Mouse (Mus musculus) cerebellum, postnatal 4 days (tissue): Measurements from ENCODE around the gene Vamp5.

Source experiments
- DNase-seq, 2 experiments: peaks; one replicate each; pipeline ENCODE4 v3.0.0; 2022; ENCODE audit warnings: low spot score in 2 of 2, mixed read lengths in 1 of 2

The Vamp5 gene

DNA sequence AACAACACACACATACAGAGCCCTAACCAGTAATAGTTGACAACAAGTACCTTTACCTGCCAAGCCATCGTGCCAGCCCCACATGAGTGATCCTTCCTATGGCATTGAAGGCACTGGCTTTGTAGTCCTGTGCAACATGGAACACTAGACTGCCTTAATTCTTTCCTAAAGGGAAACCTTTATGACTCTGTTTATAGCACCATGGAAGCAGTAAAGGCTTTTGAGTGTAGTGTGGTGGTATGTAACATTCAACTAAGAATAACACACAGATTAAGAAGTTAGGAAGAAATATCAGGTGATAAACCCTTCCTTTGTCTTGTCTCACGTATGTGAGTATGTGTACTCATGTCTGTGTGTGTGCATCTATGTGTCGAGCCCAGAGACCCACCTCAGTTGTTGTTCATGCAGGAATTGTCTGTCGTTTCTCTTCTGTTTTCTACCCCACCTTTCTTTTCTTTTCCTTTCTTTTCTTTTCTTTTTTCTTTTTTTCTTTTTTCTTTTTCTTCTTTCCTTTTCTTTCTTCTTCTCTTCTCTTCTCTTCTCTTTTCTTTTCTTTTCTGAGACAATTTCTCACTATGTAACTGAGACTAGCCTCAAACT lies 13.3 kb downstream of the Vamp5 start, which contains the start of gene Rnf181:
Rnf181 (minus strand) TSS at position 113 of the 600 bp plus-strand sequence.
- no peak for DNase-seq

DNA sequence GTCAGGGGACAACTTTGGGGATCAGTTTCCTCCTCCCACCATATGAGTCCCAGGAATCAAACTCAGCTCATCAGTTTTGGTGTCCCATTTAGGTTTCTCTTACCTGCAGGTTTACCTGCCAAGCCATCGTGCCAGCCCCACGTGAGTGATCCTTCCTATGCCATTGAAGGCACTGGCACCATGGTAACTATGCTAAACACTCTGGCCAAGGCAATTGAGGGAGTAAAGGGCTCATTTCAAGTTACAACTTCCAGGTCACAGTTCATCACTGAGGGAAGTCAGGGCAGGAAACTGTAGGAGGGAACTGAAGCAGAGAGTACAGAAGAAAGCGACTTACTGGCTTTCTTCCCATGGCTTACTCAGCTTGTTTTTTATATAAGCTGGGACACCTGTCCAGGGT lies 14.0 kb downstream of the Vamp5 start:
- DNase-seq, result no peak

DNA sequence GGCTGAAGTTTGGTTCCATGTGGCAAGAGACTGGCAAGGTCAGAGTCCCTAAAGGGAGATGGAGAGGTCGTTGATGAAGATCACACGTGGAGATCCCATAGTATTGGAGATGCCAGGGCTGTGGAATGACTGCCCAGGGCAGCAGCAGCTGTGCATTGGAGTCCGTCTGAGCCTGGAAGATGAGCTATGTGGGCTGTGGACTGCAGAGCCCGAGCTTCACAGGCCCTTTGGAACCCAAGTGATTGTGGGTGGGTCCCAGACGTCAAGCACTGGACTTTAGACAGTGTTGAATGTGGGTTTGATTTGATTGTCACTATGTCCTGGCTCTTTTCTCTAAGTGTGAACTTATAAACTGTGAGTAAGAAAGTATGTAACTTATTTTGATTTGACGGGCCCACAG lies 15.3 kb downstream of the Vamp5 start:
- DNase-seq, result no peak

DNA sequence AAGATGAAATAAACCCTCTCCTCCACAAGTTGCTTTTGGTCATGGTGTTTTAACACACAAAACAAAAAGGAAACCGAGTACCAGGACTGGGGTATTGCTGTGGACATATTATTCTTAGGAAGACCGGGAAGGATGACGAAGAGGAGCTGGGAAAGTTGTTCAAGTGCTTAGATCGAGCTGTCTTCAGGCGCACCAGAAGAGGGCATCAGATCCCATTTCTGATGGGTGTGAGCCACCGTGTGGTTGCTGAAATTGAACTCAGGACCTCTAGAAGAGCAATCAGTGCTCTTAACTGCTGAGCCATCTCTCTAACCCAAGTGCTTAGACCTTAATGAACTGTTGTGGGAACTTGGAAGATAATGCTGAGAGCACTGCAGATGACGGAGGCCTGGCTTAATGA lies 16.3 kb downstream of the Vamp5 start:
- DNase-seq, result no peak

DNA sequence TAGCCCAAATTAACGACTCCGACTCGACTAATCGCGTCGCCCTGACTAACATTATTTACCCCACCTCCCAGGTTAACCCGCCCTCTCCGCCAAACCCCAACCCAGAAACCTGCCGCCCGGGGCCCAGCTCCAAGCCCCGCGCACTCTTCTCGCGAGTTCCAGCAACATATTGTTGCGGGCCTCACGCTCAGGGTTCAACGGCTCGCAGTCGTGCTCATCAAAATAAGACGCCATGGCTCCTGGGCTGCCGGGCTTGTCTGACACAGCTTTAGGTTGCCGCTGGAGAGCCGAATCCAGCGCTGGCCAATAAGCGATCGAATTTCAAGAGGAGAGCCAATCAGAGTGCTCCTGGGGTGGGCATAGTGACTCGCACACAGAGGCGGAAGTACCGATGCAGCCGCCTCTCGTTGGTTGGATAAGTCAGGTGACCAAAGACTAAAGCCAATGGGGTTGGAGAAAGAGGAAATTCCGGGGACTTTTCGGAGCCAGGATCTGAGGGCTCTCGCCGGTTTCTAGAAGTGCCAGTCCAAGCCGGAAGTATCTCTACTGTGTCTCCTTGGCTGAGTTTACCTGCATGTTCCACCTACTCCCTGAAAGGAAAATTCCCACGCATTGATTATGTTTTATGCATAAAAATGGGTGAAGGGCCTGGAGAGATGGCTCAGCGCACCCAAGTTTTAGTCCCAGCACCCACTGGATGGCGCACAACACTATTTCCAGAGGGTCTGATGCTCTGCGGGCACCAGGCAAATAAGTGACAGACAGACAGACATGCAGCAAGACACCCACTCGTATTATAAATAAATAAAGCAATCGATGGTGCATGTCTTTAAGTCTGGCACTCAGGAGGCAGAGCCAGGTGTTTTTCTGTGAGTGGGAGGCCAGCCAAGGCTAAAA lies 17.9 kb downstream of the Vamp5 start:
- DNase-seq, result peak; percentile 82 to 94

DNA sequence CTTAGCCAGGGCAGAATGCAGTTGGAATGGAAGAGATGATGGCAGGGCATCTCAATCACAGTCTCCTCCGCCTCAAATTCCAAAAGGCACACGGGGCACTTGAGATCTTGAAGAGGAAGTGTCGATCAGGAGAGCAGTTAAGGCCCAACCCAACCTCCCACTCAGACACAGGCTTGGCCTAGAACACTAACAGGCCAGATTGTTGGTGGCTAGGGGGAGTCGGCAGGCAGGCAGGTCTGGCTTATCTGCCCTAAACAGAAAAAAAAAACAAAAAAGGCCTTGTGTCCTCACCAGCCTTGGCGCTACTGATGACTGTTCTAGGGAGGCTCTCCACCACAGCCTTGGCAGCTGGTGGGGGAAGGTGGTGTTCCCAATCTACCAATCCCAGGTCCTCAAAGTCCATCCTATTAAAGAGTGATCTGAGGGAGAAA lies 19.1 kb downstream of the Vamp5 start:
- DNase-seq, result no peak

DNA sequence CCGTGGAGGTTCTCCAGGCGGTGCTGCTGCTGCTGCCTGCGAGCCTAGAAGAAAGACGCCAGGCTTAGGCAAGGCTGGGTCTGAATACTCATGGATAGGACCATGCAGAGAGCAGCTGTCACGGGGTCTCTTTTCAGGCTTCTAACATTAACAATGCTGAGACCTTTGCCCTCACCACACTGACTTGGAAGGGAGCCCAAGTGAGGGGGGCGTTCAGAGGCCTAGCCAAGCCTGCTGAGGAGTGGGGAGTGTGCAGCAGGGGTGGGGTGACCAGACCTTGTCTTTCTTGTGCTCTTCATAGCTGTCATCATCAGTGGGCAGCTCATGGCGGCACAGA lies 19.7 kb downstream of the Vamp5 start:
- DNase-seq, result no peak

DNA sequence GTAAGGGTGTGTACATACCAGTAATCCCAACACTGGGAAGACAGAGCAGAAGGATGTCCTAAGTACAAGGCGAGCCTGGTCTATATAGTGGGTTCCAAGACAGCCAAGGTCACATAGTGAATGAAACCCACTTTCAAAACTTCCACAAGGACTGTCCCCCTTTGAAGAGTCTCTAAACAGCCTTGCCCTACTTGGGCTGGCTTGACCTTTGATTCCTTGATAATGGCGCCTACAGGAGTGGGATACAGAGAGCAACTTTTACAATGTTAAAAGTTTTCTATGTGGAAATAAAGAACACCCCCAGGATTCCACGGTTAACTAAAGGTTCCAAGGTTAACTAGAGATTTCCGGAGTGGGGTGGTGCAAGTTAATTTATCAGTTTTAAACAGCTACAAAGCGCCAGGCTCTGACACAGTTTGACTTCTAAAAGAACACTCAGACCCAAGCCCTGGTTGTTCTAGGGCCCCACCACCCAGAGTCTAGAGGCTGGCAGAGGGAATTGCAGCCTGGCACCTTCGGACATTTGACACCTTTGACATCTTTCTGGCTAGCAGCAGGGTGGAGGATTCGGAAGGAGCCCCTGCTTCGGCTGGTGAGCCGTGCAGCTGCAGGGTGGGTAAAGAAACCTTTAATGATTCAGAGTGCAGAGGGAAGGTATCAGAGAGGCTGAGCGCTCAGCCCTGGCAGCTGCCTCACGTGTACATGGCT lies 20.2 kb downstream of the Vamp5 start:
- DNase-seq, result no peak

DNA sequence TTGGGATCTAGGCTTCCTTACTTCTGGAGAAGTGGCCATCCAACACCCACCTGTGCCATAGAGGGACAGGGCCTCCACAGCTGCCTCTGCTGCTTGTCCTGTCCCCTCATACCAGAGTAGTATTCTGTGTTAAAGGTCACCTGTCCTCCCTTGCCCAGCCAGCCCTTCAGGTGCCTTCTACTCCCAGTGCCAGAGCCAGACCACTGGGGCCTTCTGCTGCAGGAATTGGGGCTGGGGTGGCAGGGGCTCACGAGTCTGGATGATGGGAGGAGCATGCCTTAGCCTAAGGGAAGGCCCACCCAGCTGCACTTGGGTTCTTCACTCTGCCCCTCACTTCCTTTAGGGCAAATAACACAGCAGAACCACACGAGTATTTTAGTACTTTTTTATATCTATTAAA lies 20.9 kb downstream of the Vamp5 start:
- DNase-seq, result no peak

DNA sequence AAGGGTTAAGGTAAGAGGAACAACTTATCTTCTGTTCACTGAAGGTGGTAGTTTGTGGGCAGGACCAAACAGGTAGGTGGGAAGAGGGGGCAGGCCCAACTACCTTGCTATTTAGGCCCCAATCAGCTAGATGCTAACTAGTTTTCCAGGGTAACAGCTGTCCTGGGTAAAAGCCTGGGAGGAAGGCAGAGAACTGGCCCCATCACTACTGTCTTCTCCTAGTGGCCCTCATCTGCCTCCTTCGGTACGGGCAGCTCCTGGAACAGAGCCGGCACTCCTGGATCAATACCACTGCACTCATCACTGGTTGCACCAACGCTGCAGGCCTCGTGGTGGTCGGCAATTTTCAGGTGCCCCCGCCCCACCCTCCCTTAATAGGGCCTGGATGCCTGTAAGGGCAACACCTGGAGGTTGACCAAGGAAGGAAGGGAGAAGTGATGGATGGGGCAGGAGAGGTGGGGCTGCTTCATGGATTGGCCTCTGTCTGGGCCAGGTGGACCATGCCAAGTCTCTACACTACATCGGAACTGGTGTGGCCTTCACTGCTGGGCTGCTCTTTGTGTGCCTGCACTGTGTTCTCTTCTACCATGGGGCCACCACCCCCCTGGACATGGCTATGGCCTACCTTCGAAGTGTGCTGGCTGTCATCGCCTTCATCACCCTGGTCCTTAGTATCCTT lies 22.0 kb downstream of the Vamp5 start:
- DNase-seq, result no peak

DNA sequence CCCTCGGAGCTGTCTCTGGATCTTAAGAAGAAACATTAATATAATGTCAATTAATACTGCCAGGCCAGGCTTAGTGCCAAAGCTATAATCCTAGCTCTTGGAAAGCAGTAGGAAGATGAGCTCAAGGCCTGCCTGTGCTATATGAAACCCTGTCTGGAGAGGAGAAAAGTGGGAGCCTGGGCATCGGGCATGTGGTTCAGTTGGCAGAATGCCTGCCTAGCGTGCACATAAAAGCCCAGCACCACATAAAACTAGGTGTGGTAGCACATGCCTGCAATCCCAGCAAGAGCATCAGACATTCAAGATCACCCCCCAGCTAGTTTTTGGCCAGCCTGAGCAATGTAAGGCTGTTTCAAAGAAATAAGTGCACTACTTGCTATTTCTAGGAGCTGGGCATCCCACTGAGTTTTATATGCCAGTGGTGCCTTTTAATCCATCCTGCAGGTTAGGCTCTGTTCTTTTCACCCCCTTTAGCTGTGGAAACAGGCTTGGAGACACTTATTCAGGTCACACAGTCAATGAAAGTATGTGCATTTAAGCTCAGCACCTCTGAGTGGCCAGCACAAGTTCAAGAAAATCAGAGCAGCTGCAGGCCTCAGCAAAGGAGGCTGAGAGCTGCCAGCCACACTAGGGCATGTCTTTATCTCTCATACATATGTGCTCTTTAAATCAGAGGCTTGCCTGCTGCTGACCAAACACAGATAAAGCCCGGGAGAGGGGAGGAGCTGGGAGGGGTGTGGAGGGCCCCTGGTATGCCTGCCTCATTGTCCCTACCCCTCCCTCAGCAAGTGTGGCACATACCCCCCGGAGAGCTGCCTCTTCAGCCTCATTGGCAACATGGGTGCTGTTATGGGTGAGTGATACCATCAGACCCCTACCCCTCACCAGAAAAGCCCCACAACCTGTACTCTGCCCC lies 22.8 kb downstream of the Vamp5 start:
- no peak for DNase-seq

DNA sequence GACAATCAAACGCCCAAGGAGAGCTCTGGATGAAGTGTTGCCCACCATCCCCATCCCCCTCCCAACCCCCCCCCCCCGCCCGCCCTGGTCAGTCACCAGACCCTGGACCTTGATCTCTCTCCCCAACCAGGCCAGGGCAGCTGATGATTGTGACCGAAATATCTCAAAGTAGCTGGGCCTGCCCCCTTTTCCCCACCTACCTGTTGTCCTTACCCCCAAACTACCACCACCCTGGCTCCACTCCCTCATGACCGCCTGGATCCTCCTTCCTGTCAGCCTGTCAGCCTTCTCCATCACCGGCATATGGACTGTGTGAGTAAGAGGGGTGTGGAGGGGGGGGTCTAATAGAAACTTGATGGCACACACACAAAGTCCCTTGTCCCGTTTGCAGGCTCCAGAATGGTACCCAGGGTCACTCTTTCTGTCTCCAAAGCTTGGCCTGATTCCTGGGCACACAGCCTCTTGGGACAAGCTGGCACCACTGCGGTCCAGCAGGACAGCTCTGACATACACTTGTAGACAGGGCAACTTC lies 24.2 kb downstream of the Vamp5 start:
- DNase-seq, result no peak

DNA sequence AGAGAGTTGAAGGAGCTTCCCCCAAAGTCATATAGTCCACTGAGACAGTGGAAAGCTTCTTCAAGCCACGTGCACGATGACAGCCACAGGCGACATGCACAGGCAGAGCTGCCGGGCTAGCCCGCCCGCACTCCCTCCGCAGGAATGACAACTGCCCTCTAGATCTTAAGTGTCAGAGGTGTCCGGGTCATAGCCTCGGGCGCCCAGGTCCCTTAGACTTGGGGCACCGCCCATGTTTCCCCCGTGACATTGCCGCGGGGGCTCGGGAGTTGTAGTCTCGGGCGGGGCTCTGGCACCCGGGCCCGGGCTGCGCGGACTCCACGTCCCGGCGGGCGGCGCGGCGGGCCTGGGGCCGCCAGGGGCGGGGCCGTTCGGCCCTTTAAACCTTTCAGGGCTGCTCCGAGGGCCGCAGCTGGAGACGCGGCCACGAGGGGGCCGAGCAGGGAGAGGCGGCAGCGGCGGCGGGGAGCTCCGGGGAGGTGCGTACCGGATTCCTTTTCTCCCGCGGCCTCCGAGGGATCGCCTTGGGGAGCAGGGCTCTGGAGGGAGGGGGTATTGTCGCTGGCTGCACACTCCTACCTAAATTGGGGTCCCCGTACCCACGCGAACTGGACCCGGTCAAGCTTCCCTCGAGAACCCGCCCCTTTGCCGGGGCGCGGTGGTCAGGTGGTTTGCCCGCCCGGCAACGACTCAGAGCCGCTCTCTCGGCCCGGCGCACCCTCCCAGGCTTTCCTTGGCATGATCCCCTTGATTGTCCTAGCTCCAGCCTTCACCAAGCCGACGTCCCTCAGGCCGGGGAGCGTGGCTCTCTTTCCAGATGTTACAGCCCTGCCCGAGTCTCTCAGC lies 25.0 kb downstream of the Vamp5 start, which contains the start of gene Tmem150a:
Tmem150a (plus strand) TSS at position 382 of the 846 bp plus-strand sequence.
- DNase-seq, result peak; percentile 62 to 70

DNA sequence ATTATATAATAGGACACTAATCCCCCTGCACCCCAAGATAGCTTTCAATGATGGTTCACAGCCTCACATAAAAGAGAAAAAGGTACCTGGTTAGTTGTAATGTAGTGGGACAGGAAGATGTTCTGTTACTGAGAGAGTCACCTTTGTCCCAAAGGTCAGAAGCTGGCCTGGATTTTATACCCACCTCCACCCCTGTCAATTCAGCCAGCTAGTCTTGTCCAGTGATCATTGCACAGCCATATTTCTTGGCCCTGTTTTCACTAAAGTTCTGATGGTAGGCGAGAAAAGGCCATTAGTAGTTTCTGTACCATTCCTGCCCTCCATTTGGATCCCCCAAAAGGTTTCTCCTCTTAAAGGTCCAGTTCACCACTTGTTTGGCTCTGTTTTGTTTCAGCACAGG lies 26.2 kb downstream of the Vamp5 start:
- DNase-seq, result no peak

DNA sequence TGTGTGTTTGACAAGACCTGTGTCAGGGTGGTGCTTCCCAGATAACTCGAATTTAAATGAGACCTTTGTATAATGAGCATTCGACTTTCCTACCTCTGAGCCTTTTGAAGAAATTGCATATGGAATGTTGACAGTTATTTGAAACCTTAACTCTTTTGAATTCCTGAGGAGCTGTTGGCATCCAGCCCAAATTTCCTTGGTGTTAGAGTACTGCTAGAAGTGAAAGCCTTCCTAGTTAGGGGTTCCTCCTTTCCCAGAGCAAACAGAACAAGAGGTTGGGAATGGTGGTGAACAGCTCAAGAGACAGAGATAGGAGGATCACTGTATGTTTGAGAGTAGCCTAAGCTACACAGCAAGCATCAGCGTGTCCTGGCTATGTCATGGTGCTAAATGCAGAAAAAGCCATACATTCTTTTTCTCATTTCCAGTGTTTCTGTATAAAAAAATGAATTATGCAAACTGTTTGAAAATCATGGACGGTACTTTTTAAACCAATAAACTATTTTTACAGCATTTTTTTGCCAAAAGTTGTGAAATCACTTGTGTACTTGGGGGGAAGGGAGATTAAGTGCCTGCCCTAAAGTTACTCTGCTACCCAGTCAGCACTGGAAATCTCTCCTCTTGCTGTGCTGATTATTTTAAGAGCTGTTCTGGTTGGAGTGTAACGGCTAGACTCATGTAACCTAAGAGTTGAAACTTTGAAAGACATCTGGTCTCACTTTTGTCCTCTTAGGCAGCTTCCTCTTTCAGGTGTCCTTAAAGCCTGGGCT lies 27.4 kb downstream of the Vamp5 start:
- DNase-seq, result no peak

DNA sequence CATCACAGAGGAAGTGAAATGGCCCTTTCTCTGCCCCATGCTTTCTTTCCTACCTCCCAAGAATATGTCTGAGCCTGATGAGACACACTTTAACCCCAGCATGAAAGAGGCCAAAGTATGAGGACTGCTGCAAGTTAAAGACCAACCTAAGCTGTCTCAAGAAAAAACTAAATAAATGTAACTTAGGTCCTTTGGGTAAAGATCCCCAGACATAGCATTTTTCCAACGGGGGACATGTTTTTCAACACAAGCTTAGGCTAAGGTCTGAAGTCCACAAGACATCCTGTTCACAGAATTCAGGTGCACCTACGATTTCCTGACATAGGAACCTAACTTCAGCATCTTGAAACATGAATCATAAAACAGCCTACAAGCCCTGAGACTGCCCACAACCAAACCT lies 30.1 kb downstream of the Vamp5 start:
- DNase-seq, result no peak

DNA sequence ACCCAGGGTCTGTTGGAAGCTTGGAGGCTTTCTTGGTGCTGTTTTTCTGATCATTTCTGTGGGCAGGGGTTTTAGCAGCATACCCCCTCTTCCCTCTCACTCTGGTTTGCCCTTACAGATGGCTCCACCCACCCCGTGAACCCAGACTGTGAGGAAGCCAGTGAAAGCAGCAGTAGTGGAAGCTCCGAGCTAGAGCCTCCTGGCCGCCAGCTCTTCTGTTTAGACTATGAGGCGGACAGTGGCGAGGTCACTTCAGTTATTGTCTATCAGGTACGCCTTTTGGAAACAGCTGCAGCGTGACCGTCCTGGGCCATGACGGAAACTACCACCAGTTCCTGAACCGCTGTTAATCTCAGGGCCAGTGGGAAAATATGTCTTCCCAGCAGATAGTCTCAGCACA lies 31.9 kb downstream of the Vamp5 start:
- DNase-seq, result no peak

DNA sequence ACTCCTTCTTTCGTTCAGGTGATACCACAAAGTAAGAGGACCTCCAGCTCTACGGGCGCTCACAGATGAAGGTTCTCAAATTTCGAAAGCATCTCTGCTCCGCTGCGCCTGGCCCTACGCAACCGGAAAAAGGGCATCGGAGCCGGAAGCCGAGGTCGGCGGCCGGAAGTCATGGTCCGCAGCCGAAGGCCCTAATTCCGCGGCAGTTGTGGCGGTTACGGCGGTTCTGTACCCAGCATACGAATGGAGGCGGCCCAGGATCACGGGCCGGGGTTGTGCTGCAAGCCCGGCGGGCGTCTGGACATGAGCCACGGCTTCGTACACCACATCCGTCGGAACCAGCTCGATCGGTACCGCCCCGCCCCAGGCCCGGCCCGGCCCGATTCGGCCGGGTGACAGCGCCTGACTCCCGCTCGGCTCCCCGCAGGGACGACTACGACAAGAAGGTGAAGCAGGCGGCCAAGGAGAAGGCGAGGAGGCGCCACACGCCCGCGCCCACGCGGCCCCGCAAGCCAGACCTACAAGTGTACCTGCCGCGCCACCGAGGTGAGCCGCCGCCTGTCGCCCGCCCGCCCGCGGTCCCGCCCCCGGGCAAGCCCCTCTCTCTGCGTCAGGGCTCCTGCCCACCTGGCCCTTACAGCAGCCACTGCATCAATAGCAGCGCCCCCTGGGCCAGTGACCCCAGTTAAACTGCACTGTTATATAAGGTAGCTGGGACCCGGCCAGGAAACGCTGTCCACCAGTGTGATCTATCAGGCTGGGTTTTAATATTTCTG lies 32.9 kb downstream of the Vamp5 start, which contains the start of gene 0610030E20Rik:
0610030E20Rik (plus strand) TSS at position 152 of the 776 bp plus-strand sequence.
- DNase-seq, result peak; percentile 55 to 69
